Mouse (Mus musculus): ENCODE results near the gene Zfp882. TPM values are rescaled to one million over a fixed set of nuclear protein-coding genes. Genes with fewer than 3 reads are reported as not detected.
A peak's percentile ranks its signal among the peaks of the same experiment; 100 is the strongest.

Zfp882 gene
- total and polyA plus RNA-seq, 3 experiments, result 12.4 to 16.1 TPM; not detected in 1

DNA sequence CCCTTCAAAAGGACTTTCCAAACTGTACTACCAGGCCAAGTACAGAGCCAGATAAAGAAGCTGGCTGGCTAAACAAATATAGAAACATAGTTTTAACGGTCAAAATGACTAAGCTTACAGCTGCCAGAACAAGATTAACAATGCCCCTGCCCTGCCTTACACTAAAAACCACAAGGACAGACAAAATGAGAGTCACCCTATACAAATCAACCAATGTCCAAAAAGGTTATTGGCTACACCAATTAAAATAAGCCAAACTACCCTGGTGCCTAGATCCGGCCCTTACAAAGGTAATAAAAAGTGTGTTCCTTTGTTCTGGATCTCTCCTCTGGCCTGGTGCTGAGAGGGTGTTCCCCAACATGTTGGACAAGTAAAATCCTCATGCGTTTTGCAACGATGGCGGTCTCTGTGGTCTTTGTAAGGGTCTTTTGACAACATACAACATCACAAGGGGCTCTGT lies 580 bp upstream of the Zfp882 start (continued):
- peak; percentile 96 for TF ChIP-seq TAL1 (IDR thresholded peaks at IDR 0.05; ENCODE audit: low read length)
- TF ChIP-seq ZC3H11A (IDR thresholded peaks at IDR 0.05; ENCODE audit: low read depth, low read length), result no peak

DNA sequence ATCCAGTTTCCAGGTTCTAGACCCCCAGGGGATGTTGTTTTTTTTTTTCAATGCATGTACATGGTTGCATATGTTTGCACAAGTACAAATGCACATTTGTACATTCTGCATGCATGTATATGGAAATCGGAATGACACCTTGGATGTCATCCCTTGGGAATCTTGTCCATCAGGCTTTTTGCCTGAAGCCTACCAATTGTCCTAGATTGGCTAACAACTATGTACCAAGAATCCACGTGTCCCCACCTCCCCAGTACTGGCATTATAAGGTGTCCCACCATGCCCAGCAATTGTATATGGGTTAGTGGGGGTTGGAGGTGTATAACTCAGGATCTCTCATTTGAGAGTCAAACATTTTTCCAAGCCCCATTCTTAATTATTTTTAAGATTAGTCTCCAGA lies 3.9 kb downstream of the Zfp882 start:
- no peaks in the 10 kb centered on the region for H3K27me3 ChIP-seq (ENCODE audit: control insufficient read depth in 1 of 2, insufficient read depth in 2 of 2, low read length in 2 of 2)
- H3K9ac ChIP-seq (ENCODE audit: control insufficient read depth, low read depth, low read length, poor library complexity, severe bottlenecking), result no peak overlapping the region
- H3K4me1 ChIP-seq (ENCODE audit: control insufficient read depth in 1 of 2, insufficient read depth in 2 of 2, low read length in 2 of 2), result peaks cover 3 to 13% of the 10 kb centered on the region in 2 experiments
- H3K4me3 ChIP-seq (ENCODE audit: control insufficient read depth in 1 of 2, insufficient read depth in 1 of 2, low read depth in 2 of 2, low read length in 2 of 2), result no peak overlapping the region
- H3K27ac ChIP-seq (ENCODE audit: control insufficient read depth, low read depth, low read length), result no peak overlapping the region
- no peaks in the 10 kb centered on the region for H3K9me3 ChIP-seq (replicated peaks; ENCODE audit: insufficient read depth, low read length)
- peaks cover 36% of the 10 kb centered on the region for H3K79me2 ChIP-seq (ENCODE audit: control insufficient read depth, insufficient read depth, low read length, poor library complexity)
- TF ChIP-seq ZNF384 (IDR thresholded peaks at IDR 0.05; ENCODE audit: low read depth, low read length) (no peak), POLR2A (IDR thresholded peaks at IDR 0.05; ENCODE audit: control insufficient read depth in 1 of 2, insufficient read depth in 1 of 2, low read depth in 1 of 2, low read length in 2 of 2, poor library complexity in 1 of 2) (no peak), POLR2AphosphoS5 (IDR thresholded peaks at IDR 0.05; ENCODE audit: borderline replicate concordance, low read depth, low read length) (no peak), UBTF (IDR thresholded peaks at IDR 0.05; ENCODE audit: borderline replicate concordance, insufficient read depth, low read depth, low read length) (no peak), GATA1 (IDR thresholded peaks at IDR 0.05; ENCODE audit: low read depth, low read length) (no peak), BHLHE40 (IDR thresholded peaks at IDR 0.05; ENCODE audit: borderline replicate concordance, low read depth, low read length) (no peak), ELF1 (IDR thresholded peaks at IDR 0.05; ENCODE audit: low read depth, low read length) (no peak), MAX (IDR thresholded peaks at IDR 0.05; ENCODE audit: low read length) (no peak), TAL1 (IDR thresholded peaks at IDR 0.05; ENCODE audit: low read length) (no peak), TBP (IDR thresholded peaks at IDR 0.05; ENCODE audit: low read depth, low read length) (no peak), ZMIZ1 (IDR thresholded peaks at IDR 0.05; ENCODE audit: low read depth, low read length) (no peak), ZC3H11A (IDR thresholded peaks at IDR 0.05; ENCODE audit: low read depth, low read length) (no peak), KAT2A (conservative IDR thresholded peaks at IDR 0.05; ENCODE audit: low read depth, low read length) (no peak), MYB (IDR thresholded peaks at IDR 0.05; ENCODE audit: low read depth, low read length) (no peak), ETS1 (IDR thresholded peaks at IDR 0.05; ENCODE audit: low read depth, low read length) (no peak)
- H3K36me3 ChIP-seq (ENCODE audit: control insufficient read depth in 1 of 2, insufficient read depth in 2 of 2, low read length in 2 of 2), result peaks cover 19 to 20% of the 10 kb centered on the region in 2 experiments
- DNase-seq (ENCODE audit: low read depth, low spot score), result no peak

DNA sequence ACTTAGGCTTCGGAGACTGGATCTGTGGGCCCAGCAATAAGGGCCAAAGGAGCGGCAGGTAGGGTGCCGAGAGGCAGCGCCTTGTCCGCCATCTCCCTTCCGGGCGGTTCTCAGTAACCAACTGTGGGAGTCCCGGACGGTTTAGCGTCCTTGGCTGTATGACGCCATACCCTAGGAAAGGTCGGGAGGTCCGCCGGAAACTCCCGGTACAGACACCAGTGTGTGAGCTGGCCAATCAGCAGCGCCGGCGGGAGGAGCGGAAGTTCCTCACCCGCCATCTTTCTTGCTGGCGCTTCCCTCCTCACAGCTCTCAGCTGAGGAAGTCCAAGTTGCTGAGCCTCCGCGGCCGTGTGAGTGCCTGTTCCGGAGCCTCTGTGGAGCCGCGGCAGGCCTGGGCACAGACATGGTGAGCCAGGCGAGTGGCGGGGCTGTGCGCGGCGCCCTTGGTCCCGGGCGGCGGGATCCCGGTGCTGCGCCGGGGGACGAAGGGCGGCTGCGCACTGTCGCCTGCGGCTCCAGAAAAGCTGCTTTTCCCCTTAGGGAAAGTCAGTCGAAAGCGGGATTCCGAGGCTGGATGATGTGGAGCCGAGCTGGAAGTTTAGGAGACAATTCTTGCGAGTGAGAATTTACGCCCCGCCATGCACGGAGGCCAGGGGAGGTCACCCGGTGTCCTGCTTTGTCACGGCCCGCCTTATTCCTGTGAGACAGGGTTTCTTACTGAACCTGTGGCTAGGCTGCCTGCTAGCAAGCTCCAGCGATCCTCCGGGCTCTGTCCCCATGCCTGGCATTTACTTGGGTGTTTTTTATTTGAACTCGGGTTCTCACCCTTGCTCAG lies 14.4 kb downstream of the Zfp882 start:
- peaks cover 0 to 35% of the 10 kb centered on the region in 2 experiments; a peak in 3 of 4 replicates for H3K36me3 ChIP-seq (ENCODE audit: control insufficient read depth in 1 of 2, insufficient read depth in 2 of 2, low read length in 2 of 2)
- peak overlapping the region; percentile 88 to 90 for H3K4me3 ChIP-seq (ENCODE audit: control insufficient read depth in 1 of 2, insufficient read depth in 1 of 2, low read depth in 2 of 2, low read length in 2 of 2)
- H3K27me3 ChIP-seq (ENCODE audit: control insufficient read depth in 1 of 2, insufficient read depth in 2 of 2, low read length in 2 of 2), result no peaks in the 10 kb centered on the region
- H3K79me2 ChIP-seq (ENCODE audit: control insufficient read depth, insufficient read depth, low read length, poor library complexity), result peaks cover 19% of the 10 kb centered on the region
- peaks cover 7 to 18% of the 10 kb centered on the region in 2 experiments for H3K4me1 ChIP-seq (ENCODE audit: control insufficient read depth in 1 of 2, insufficient read depth in 2 of 2, low read length in 2 of 2)
- H3K9me3 ChIP-seq (replicated peaks; ENCODE audit: insufficient read depth, low read length), result no peaks in the 10 kb centered on the region
- peak overlapping the region; percentile 95 for H3K27ac ChIP-seq (ENCODE audit: control insufficient read depth, low read depth, low read length)
- peak; percentile 97 for DNase-seq (ENCODE audit: low read depth, low spot score)
- peak overlapping the region; percentile 95 for H3K9ac ChIP-seq (ENCODE audit: control insufficient read depth, low read depth, low read length, poor library complexity, severe bottlenecking)
- peak; percentile 96 for TF ChIP-seq POLR2AphosphoS2 (IDR thresholded peaks at IDR 0.05; ENCODE audit: low read length)
- TF ChIP-seq MXI1 (IDR thresholded peaks at IDR 0.05; ENCODE audit: low read depth, low read length), result peak; percentile 54
- TF ChIP-seq CTCF (IDR thresholded peaks at IDR 0.05 in 2 of 3, conservative IDR thresholded peaks at IDR 0.05 in 1 of 3; ENCODE audit: control insufficient read depth in 1 of 3, insufficient read depth in 1 of 3, low read depth in 2 of 3, low read length in 3 of 3, poor library complexity in 1 of 3, severe bottlenecking in 1 of 3), result no peak
- no peak for TF ChIP-seq BHLHE40 (IDR thresholded peaks at IDR 0.05; ENCODE audit: borderline replicate concordance, low read depth, low read length)
- TF ChIP-seq GATA1 (IDR thresholded peaks at IDR 0.05; ENCODE audit: low read depth, low read length), result 0 out of 2 replicates have a peak, but pooled peaks have one; percentile 13
- TF ChIP-seq MYC (IDR thresholded peaks at IDR 0.05; ENCODE audit: low read depth, low read length), result no peak
- peak; percentile 6; the same call in 1 of the 2 replicates for TF ChIP-seq SMC3 (IDR thresholded peaks at IDR 0.05; ENCODE audit: low read depth, low read length)
- TF ChIP-seq NELFE (IDR thresholded peaks at IDR 0.05; ENCODE audit: low read depth, low read length), result peak; percentile 57; the same call in 1 of the 2 replicates
- peak; percentile 72 for TF ChIP-seq MYB (IDR thresholded peaks at IDR 0.05; ENCODE audit: low read depth, low read length)
- no peak for TF ChIP-seq JUND (IDR thresholded peaks at IDR 0.05; ENCODE audit: low read depth, low read length)
- TF ChIP-seq GABPA (IDR thresholded peaks at IDR 0.05; ENCODE audit: low read depth, low read length), result no peak
- no peak for TF ChIP-seq ZNF384 (IDR thresholded peaks at IDR 0.05; ENCODE audit: low read depth, low read length)
- no peak for TF ChIP-seq E2F4 (IDR thresholded peaks at IDR 0.05; ENCODE audit: borderline replicate concordance, low read depth, low read length)
- no peak for TF ChIP-seq MAFK (IDR thresholded peaks at IDR 0.05; ENCODE audit: borderline replicate concordance, low read depth, low read length)
- TF ChIP-seq TAL1 (IDR thresholded peaks at IDR 0.05; ENCODE audit: low read length), result no peak
- TF ChIP-seq RAD21 (IDR thresholded peaks at IDR 0.05; ENCODE audit: low read depth, low read length), result no peak
- TF ChIP-seq TBP (IDR thresholded peaks at IDR 0.05; ENCODE audit: low read depth, low read length), result peak; percentile 59
- TF ChIP-seq ZC3H11A (IDR thresholded peaks at IDR 0.05; ENCODE audit: low read depth, low read length), result no peak
- TF ChIP-seq CHD2 (IDR thresholded peaks at IDR 0.05; ENCODE audit: low read length), result no peak
- peak; percentile 74 for TF ChIP-seq KAT2A (conservative IDR thresholded peaks at IDR 0.05; ENCODE audit: low read depth, low read length)

Data from MEL (cell line).